Mouse (Mus musculus) MEL (cell line): Measurements from ENCODE around the gene Plcb4. TPM values are rescaled to one million over a fixed set of nuclear protein-coding genes. Genes with fewer than 3 reads are reported as not detected.

Experiments used
- DNase-seq: peaks from one replicate; pipeline ENCODE4 v3.0.0; 2011; ENCODE audit warnings: low read depth, low spot score
- H3K27ac ChIP-seq: 2 replicates; pipeline ENCODE4 v1.5.1; 2012; ENCODE audit warnings: low read depth, mild to moderate bottlenecking, control low read depth, low read length, moderate library complexity; ENCODE audit not compliant: control insufficient read depth
- H3K27me3 ChIP-seq, 2 experiments: fragments of 150-350 bp in 1 of 2; sonication (generic) in 1 of 2; 2 replicates each; pipeline ENCODE4 v1.6.1; 2012; ENCODE audit warnings: low read length in 2 of 2, mild to moderate bottlenecking in 2 of 2, improper control_type of control experiment in 1 of 2, moderate library complexity in 1 of 2; ENCODE audit not compliant: insufficient read depth in 2 of 2, control insufficient read depth in 1 of 2
- H3K36me3 ChIP-seq, 2 experiments: 2 replicates each; pipeline ENCODE4 v1.6.1; 2012 to 2014; ENCODE audit warnings: low read length in 2 of 2, improper control_type of control experiment in 1 of 2, inconsistent platforms in 1 of 2, mild to moderate bottlenecking in 1 of 2; ENCODE audit not compliant: insufficient read depth in 2 of 2, control insufficient read depth in 1 of 2
- H3K4me1 ChIP-seq, 2 experiments: fragments of 150-350 bp in 1 of 2; sonication (generic) in 1 of 2; 2 replicates each; pipeline ENCODE4 v1.6.1; 2012; ENCODE audit warnings: low read length in 2 of 2, improper control_type of control experiment in 1 of 2, mild to moderate bottlenecking in 1 of 2; ENCODE audit not compliant: insufficient read depth in 2 of 2, control insufficient read depth in 1 of 2
- H3K4me3 ChIP-seq, 2 experiments: fragments of 150-350 bp in 1 of 2; sonication (generic) in 1 of 2; 2 replicates each; pipeline ENCODE4 v1.5.1; 2012; ENCODE audit warnings: low read depth in 2 of 2, low read length in 2 of 2, mild to moderate bottlenecking in 2 of 2, moderate library complexity in 2 of 2, control low read depth in 1 of 2, improper control_type of control experiment in 1 of 2; ENCODE audit not compliant: control insufficient read depth in 1 of 2, insufficient read depth in 1 of 2
- H3K79me2 ChIP-seq: 2 replicates; pipeline ENCODE4 v1.6.1; 2012; ENCODE audit warnings: mild to moderate bottlenecking, low read length, moderate library complexity; ENCODE audit not compliant: control insufficient read depth, poor library complexity, insufficient read depth
- H3K9ac ChIP-seq: 2 replicates; pipeline ENCODE4 v1.6.1; 2012; ENCODE audit warnings: low read depth, mild to moderate bottlenecking, control low read depth, low read length, moderate library complexity; ENCODE audit not compliant: control insufficient read depth, poor library complexity, severe bottlenecking
- H3K9me3 ChIP-seq: fragments of 150-350 bp; sonication (generic); replicated peaks from 2 replicates; pipeline ENCODE4 v1.6.1; 2012; ENCODE audit warnings: mild to moderate bottlenecking, low read length, improper control_type of control experiment, moderate library complexity; ENCODE audit not compliant: insufficient read depth
- BHLHE40 ChIP-seq: IDR thresholded peaks from 2 replicates; pipeline ENCODE4 v1.6.1; 2012; ENCODE audit warnings: low read depth, mild to moderate bottlenecking, inconsistent platforms, low read length, improper control_type of control experiment, borderline replicate concordance
- CHD2 ChIP-seq: IDR thresholded peaks from 2 replicates; pipeline ENCODE4 v1.6.1; 2011; ENCODE audit warnings: low read length, improper control_type of control experiment
- E2F4 ChIP-seq: IDR thresholded peaks from 2 replicates; pipeline ENCODE4 v1.6.1; 2011; ENCODE audit warnings: low read depth, low read length, improper control_type of control experiment, borderline replicate concordance
- ELF1 ChIP-seq: IDR thresholded peaks from 2 replicates; pipeline ENCODE4 v1.6.1; 2014; ENCODE audit warnings: low read depth, mild to moderate bottlenecking, inconsistent platforms, low read length, improper control_type of control experiment, moderate library complexity
- EP300 ChIP-seq, 2 experiments: IDR thresholded peaks; 2 replicates each; pipeline ENCODE4 v1.6.1; 2011; ENCODE audit warnings: improper control_type of control experiment in 2 of 2, low read length in 2 of 2, low read depth in 1 of 2, mild to moderate bottlenecking in 1 of 2
- GABPA ChIP-seq: IDR thresholded peaks from 2 replicates; pipeline ENCODE4 v1.6.1; 2012; ENCODE audit warnings: low read depth, mild to moderate bottlenecking, inconsistent platforms, low read length, improper control_type of control experiment, moderate library complexity
- GATA1 ChIP-seq: IDR thresholded peaks from 2 replicates; pipeline ENCODE4 v1.6.1; 2011; ENCODE audit warnings: low read depth, low read length, improper control_type of control experiment
- JUND ChIP-seq: IDR thresholded peaks from 2 replicates; pipeline ENCODE4 v1.6.1; 2011; ENCODE audit warnings: low read depth, mild to moderate bottlenecking, improper control_type of control experiment, low read length
- KAT2A ChIP-seq: conservative IDR thresholded peaks from 2 replicates; pipeline ENCODE4 v1.6.1; 2012; ENCODE audit warnings: low read depth, low read length, improper control_type of control experiment, inconsistent platforms
- MAFK ChIP-seq: IDR thresholded peaks from 2 replicates; pipeline ENCODE4 v1.6.1; 2011; ENCODE audit warnings: low read depth, mild to moderate bottlenecking, low read length, improper control_type of control experiment, borderline replicate concordance
- MEF2A ChIP-seq: IDR thresholded peaks from 2 replicates; pipeline ENCODE4 v1.6.1; 2014; ENCODE audit warnings: low read depth, mild to moderate bottlenecking, inconsistent platforms, low read length, improper control_type of control experiment; ENCODE audit not compliant: poor library complexity, insufficient replicate concordance, severe bottlenecking; ENCODE audit errors: extremely low read depth
- MXI1 ChIP-seq: IDR thresholded peaks from 2 replicates; pipeline ENCODE4 v1.6.1; 2011; ENCODE audit warnings: mild to moderate bottlenecking, low read depth, low read length, improper control_type of control experiment
- NELFE ChIP-seq: IDR thresholded peaks from 2 replicates; pipeline ENCODE4 v1.6.1; 2011; ENCODE audit warnings: low read depth, low read length, improper control_type of control experiment
- RAD21 ChIP-seq: IDR thresholded peaks from 2 replicates; pipeline ENCODE4 v1.6.1; 2011; ENCODE audit warnings: mild to moderate bottlenecking, low read depth, low read length, improper control_type of control experiment
- SIN3A ChIP-seq: IDR thresholded peaks from 2 replicates; pipeline ENCODE4 v1.6.1; 2012; ENCODE audit warnings: low read length, improper control_type of control experiment, inconsistent platforms
- TAL1 ChIP-seq: IDR thresholded peaks from 2 replicates; pipeline ENCODE4 v1.6.1; 2012; ENCODE audit warnings: mild to moderate bottlenecking, inconsistent platforms, low read length, moderate library complexity, mixed read lengths
- TCF12 ChIP-seq: IDR thresholded peaks from 2 replicates; pipeline ENCODE4 v1.6.1; 2014; ENCODE audit warnings: low read depth, mild to moderate bottlenecking, inconsistent platforms, low read length, improper control_type of control experiment, moderate library complexity
- UBTF ChIP-seq: IDR thresholded peaks from 2 replicates; pipeline ENCODE4 v1.6.1; 2012; ENCODE audit warnings: low read depth, mild to moderate bottlenecking, inconsistent platforms, low read length, improper control_type of control experiment, moderate library complexity, borderline replicate concordance; ENCODE audit not compliant: insufficient read depth
- USF1 ChIP-seq: IDR thresholded peaks from 2 replicates; pipeline ENCODE4 v1.6.1; 2014; ENCODE audit warnings: low read depth, mild to moderate bottlenecking, inconsistent platforms, low read length, improper control_type of control experiment, moderate library complexity
- ZNF384 ChIP-seq: IDR thresholded peaks from 2 replicates; pipeline ENCODE4 v1.6.1; 2012; ENCODE audit warnings: low read depth, mild to moderate bottlenecking, inconsistent platforms, low read length, improper control_type of control experiment
- polyA plus RNA-seq, 2 experiments: library from polyadenylated mRNA; stranded (reverse) in 1 of 2; unstranded in 1 of 2; fragments of >175 nt in 1 of 2; fragments of >200 nt in 1 of 2; gene quantifications; 2 replicates each; pipeline versions ENCODE4 v1.2.1 to v1.2.4; 2012; ENCODE audit warnings: low replicate concordance in 2 of 2, low read depth in 1 of 2; ENCODE audit not compliant: insufficient read length in 2 of 2, insufficient read depth in 1 of 2, missing spikeins in 1 of 2
- total RNA-seq: library from RNA; depleted of rRNA; stranded (reverse); fragments of 300-350 nt; gene quantifications from 2 replicates; pipeline ENCODE4 v1.2.3, GENCODE M21; 2012

Plcb4 gene
- total and polyA plus RNA-seq, 3 experiments: not detected

- Histone ChIP-seq H3K27ac (no peak overlapping the region), H3K9ac (no peak overlapping the region), H3K9me3 (no peaks in the 10 kb centered on the region), H3K27me3 (no peaks in the 10 kb centered on the region), H3K4me1 (no peaks in the 10 kb centered on the region), H3K79me2 (no peaks in the 10 kb centered on the region), H3K36me3 (no peaks in the 10 kb centered on the region), H3K4me3 (no peak overlapping the region)
- no peak for TF ChIP-seq SIN3A
- no peak for TF ChIP-seq GABPA
- no peak for TF ChIP-seq MXI1
- no peak for TF ChIP-seq TCF12
- DNase-seq: no peak
These were observed 14.8 kb downstream of the Plcb4 start for GRCm38 (mm10) chr2:135673649-135674048.

GRCm38 (mm10) chr2:135675284-135675683 lies 16.5 kb downstream of the Plcb4 start:
- Histone ChIP-seq H3K36me3 (no peaks in the 10 kb centered on the region), H3K4me1 (no peaks in the 10 kb centered on the region), H3K9me3 (no peaks in the 10 kb centered on the region), H3K27ac (no peak overlapping the region), H3K27me3 (no peaks in the 10 kb centered on the region), H3K79me2 (no peaks in the 10 kb centered on the region), H3K4me3 (no peak overlapping the region), H3K9ac (no peak overlapping the region)
- no peak for TF ChIP-seq MEF2A
- TF ChIP-seq GATA1: no peak
- TF ChIP-seq ZNF384: no peak
- no peak for TF ChIP-seq BHLHE40
- TF ChIP-seq USF1: no peak
- TF ChIP-seq KAT2A: no peak
- TF ChIP-seq TAL1: no peak
- TF ChIP-seq E2F4: no peak
- no peak for TF ChIP-seq NELFE
- no peak for TF ChIP-seq EP300 (IDR thresholded peaks at IDR 0.05; ENCODE audit: low read depth in 1 of 2, low read length in 2 of 2)
- DNase-seq: no peak

GRCm38 (mm10) chr2:135676978-135677501 lies 18.2 kb downstream of the Plcb4 start:
- DNase-seq: no peak
- H3K9ac ChIP-seq: no peak overlapping the region
- H3K4me1 ChIP-seq: no peaks in the 10 kb centered on the region
- no peaks in the 10 kb centered on the region for H3K79me2 ChIP-seq
- H3K4me3 ChIP-seq: no peak overlapping the region
- no peak for TF ChIP-seq ZNF384
- TF ChIP-seq TCF12: no peak
- no peak for TF ChIP-seq E2F4
- no peak for TF ChIP-seq ELF1
- no peak for TF ChIP-seq JUND
- TF ChIP-seq GATA1: no peak
- TF ChIP-seq GABPA: no peak
- no peak for TF ChIP-seq KAT2A
- TF ChIP-seq MAFK: no peak
- no peak for TF ChIP-seq CHD2
- TF ChIP-seq RAD21: no peak
- TF ChIP-seq UBTF: no peak
- no peak overlapping the region for H3K27ac ChIP-seq
- H3K9me3 ChIP-seq: no peaks in the 10 kb centered on the region
- H3K36me3 ChIP-seq: no peaks in the 10 kb centered on the region
- no peaks in the 10 kb centered on the region for H3K27me3 ChIP-seq
